Mouse (Mus musculus) myocyte (in vitro differentiated cells): ENCODE results near the gene Cd37.

Source experiments
- CEBPB ChIP-seq: IDR thresholded peaks from 2 replicates; pipeline ENCODE4 v1.6.1; 2011; ENCODE audit warnings: mild to moderate bottlenecking, moderate library complexity; ENCODE audit not compliant: poor library complexity, insufficient read depth, severe bottlenecking
- E2F4 ChIP-seq: IDR thresholded peaks from one replicate; pipeline ENCODE4 v1.6.1; 2011; ENCODE audit warnings: mild to moderate bottlenecking, control low read depth, moderate library complexity; ENCODE audit not compliant: insufficient read depth
- MAX ChIP-seq: IDR thresholded peaks from one replicate; pipeline ENCODE4 v1.6.1; 2011; ENCODE audit warnings: low read depth, mild to moderate bottlenecking, control low read depth
- MYOD1 ChIP-seq, 3 experiments: IDR thresholded peaks; one replicate each; pipeline ENCODE4 v1.6.1; 2011; ENCODE audit warnings: control low read depth in 2 of 3, low read depth in 2 of 3, mild to moderate bottlenecking in 2 of 3, moderate library complexity in 1 of 3; ENCODE audit not compliant: insufficient read length in 2 of 3, control insufficient read depth in 1 of 3
- MYOG ChIP-seq, 3 experiments: IDR thresholded peaks; one replicate each; pipeline ENCODE4 v1.6.1; 2011; ENCODE audit warnings: control low read depth in 2 of 3, low read depth in 2 of 3, mild to moderate bottlenecking in 2 of 3; ENCODE audit not compliant: insufficient read length in 2 of 3, control insufficient read depth in 1 of 3, insufficient read depth in 1 of 3
- POLR2A ChIP-seq: IDR thresholded peaks from one replicate; pipeline ENCODE4 v1.6.1; 2011; ENCODE audit warnings: low read depth, mild to moderate bottlenecking, control low read depth, moderate library complexity; ENCODE audit not compliant: insufficient read length
- POLR2AphosphoS2 ChIP-seq: IDR thresholded peaks from one replicate; pipeline ENCODE4 v1.6.1; 2011; ENCODE audit warnings: low read depth, control low read depth; ENCODE audit not compliant: insufficient read length
- TCF12 ChIP-seq: IDR thresholded peaks from one replicate; pipeline ENCODE4 v1.6.1; 2011; ENCODE audit warnings: mild to moderate bottlenecking, control low read depth; ENCODE audit not compliant: poor library complexity, insufficient read depth, severe bottlenecking
- TCF3 ChIP-seq: IDR thresholded peaks from one replicate; pipeline ENCODE4 v1.6.1; 2011; ENCODE audit warnings: low read depth, control low read depth; ENCODE audit not compliant: insufficient read length
- USF1 ChIP-seq: IDR thresholded peaks from one replicate; pipeline ENCODE4 v1.6.1; 2011; ENCODE audit warnings: low read depth, mild to moderate bottlenecking, control low read depth, moderate library complexity

DNA sequence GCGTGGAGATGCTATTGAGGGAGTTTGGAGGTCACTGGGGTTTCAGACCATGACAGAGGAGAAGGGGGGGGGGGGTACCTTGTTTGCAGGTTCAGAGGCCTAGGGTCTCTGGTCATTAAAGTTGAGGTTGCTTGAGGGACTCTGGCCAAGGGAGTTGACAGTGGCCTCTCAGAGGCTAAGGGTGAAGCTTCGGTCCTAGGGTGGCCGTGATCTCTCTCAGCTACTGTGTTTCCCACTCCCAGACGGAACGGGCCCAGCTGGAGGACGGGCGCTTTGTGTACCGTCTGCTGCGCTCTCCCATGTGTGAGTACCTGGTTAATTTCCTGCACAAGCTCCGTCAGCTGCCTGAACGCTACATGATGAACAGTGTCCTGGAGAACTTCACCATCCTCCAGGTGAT lies 7.0 kb downstream of the Cd37 start:
- TF ChIP-seq E2F4 (no peak), USF1 (no peak), TCF12 (no peak), CEBPB (no peak), POLR2AphosphoS2 (no peak), MAX (no peak), POLR2A (no peak), TCF3 (no peak), MYOG (IDR thresholded peaks at IDR 0.05; ENCODE audit: control insufficient read depth in 1 of 3, insufficient read depth in 1 of 3, insufficient read length in 2 of 3, low read depth in 2 of 3) (no peak), MYOD1 (IDR thresholded peaks at IDR 0.05; ENCODE audit: control insufficient read depth in 1 of 3, insufficient read length in 2 of 3, low read depth in 2 of 3) (no peak)
